Comparison of ENCODE assay signal across 7 mouse cellular contexts in the genomic region with DNA sequence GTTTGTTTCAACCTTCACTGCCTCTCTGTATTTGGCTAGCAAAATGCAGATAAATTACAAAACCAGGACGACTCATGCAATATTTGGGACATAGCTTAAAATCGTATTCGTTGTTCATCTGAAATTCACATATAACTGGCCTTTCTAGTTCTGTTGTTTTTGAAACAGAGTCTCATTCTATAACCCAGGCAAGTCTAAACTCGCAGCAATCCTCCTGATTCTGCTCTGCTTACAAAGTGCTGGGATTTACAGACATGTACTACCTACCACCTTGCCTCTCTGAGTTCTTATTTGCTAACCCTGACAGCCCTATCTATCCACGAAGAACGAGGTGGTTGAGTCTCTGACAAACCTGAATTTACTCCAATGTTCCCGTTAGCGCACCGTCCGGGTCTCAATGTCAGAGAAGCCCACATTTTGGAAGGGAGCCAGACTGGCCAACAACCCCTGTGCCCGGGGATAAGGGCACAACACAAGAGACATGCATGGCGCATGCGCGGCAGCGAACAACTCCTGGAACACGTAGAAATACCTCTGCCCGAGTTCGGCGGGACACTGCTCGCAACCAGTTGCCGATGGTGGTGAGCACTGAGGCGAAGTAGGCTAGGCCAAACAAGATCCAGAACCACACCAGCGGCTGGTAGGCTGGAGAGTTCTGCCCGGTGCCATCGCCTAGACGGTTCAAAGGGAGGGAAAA. TPM values are rescaled to one million over a fixed set of nuclear protein-coding genes. Genes with fewer than 3 reads are reported as not detected.
DNase-seq lines count a peak whose midpoint lies in the region; ATAC-seq and TF ChIP-seq lines count a peak whose summit lies in the region.

No protein-coding gene starts in this region.

- peak; percentile 64 for DNase-seq in adrenal gland, postnatal 14 days
- peak; percentile 55 for DNase-seq in heart, postnatal 4 days
- no peak for DNase-seq in ovary, postnatal 10 days (ENCODE audit: low spot score)
- DNase-seq in gastrocnemius, postnatal 36 days = no peak

- peaks cover 82% of the 10 kb centered on the region for H3K4me1 ChIP-seq in E14TG2a.4 (replicated peaks; ENCODE audit: low read depth, low read length)
- peaks cover 31% of the 10 kb centered on the region for H3K4me1 ChIP-seq in limb, embryonic 13.5 days
- H3K4me1 ChIP-seq in neural tube, embryonic 15.5 days = peaks cover 23% of the 10 kb centered on the region

- peak overlapping the region; percentile 67 for H3K4me3 ChIP-seq in E14TG2a.4 (replicated peaks; ENCODE audit: low read length)
- H3K4me3 ChIP-seq in limb, embryonic 13.5 days = peak overlapping the region; percentile 31
- H3K4me3 ChIP-seq in neural tube, embryonic 15.5 days (replicated peaks) = peak overlapping the region; percentile 22; the same call in 1 of the 2 replicates

- H3K4me2 ChIP-seq in limb, embryonic 13.5 days (replicated peaks) = peak overlapping the region; percentile 54
- peak overlapping the region; percentile 46 for H3K4me2 ChIP-seq in neural tube, embryonic 15.5 days

- TF ChIP-seq CTCF in E14TG2a.4 (conservative IDR thresholded peaks at IDR 0.05; ENCODE audit: low read length) = no peak

- ATAC-seq in limb, embryonic 13.5 days (ENCODE audit: low FRiP score, low read depth) = no peak
- ATAC-seq in neural tube, embryonic 15.5 days (ENCODE audit: low FRiP score) = no peak

- peak overlapping the region; percentile 45; the same call in 1 of the 2 replicates for H3K9ac ChIP-seq in limb, embryonic 13.5 days
- no peak overlapping the region for H3K9ac ChIP-seq in neural tube, embryonic 15.5 days (replicated peaks)

- no peaks in the 10 kb centered on the region for H3K36me3 ChIP-seq in E14TG2a.4 (ENCODE audit: insufficient read depth, low read length)
- no peaks in the 10 kb centered on the region for H3K36me3 ChIP-seq in limb, embryonic 13.5 days
- no peaks in the 10 kb centered on the region for H3K36me3 ChIP-seq in neural tube, embryonic 15.5 days

- intact Hi-C loops in gastrocnemius, postnatal 36 days (cut with DNase I) = no loop called here

- H3K9me3 ChIP-seq in E14TG2a.4 (ENCODE audit: low read length) = no peaks in the 10 kb centered on the region
- no peaks in the 10 kb centered on the region for H3K9me3 ChIP-seq in limb, embryonic 13.5 days
- no peaks in the 10 kb centered on the region for H3K9me3 ChIP-seq in neural tube, embryonic 15.5 days (replicated peaks)

- WGBS in limb, embryonic 13.5 days = 12% methylated on average over 26 of the region's 26 CpGs
- 17% methylated on average over 26 of the region's 26 CpGs for WGBS in neural tube, embryonic 15.5 days

- no peak overlapping the region for H3K27ac ChIP-seq in limb, embryonic 13.5 days
- no peak overlapping the region for H3K27ac ChIP-seq in neural tube, embryonic 15.5 days (replicated peaks)

- H3K27me3 ChIP-seq in E14TG2a.4 (ENCODE audit: insufficient read depth, low read length) = peaks cover 62% of the 10 kb centered on the region
- H3K27me3 ChIP-seq in limb, embryonic 13.5 days = peaks cover 92% of the 10 kb centered on the region
- peaks cover 86% of the 10 kb centered on the region for H3K27me3 ChIP-seq in neural tube, embryonic 15.5 days (replicated peaks)

RNA-seq across cellular contexts. Expression of a gene that starts 1.5 kb away (rescaled TPM):
- 0.53 TPM in 1 of 2 replicates, not detected in the other for total RNA-seq in adrenal gland, postnatal 14 days (2021)
- total RNA-seq in heart, postnatal 4 days (2021) = not detected
- polyA plus RNA-seq in limb, embryonic 13.5 days (2015; fragmentation: Nextera tagmentation; extraction: Ambion mirVana) = 2.2 and 3.0 TPM in 2 replicates
- polyA plus RNA-seq in neural tube, embryonic 15.5 days (2015; fragmentation: Nextera tagmentation; extraction: Ambion mirVana) = 6.8 TPM in 2 replicates
- total RNA-seq in gastrocnemius, postnatal 36 days (2021) = not detected

RNA-seq across cellular contexts. Expression of a gene that starts 5.1 kb away (rescaled TPM):
- 63.2 and 67.0 TPM in 2 replicates for total RNA-seq in adrenal gland, postnatal 14 days (2021)
- 100 to 1,000 TPM; 111 to 119 TPM for total RNA-seq in heart, postnatal 4 days (2021)
- 8.3 and 8.5 TPM in 2 replicates for polyA plus RNA-seq in limb, embryonic 13.5 days (2015; fragmentation: Nextera tagmentation; extraction: Ambion mirVana)
- polyA plus RNA-seq in neural tube, embryonic 15.5 days (2015; fragmentation: Nextera tagmentation; extraction: Ambion mirVana) = 16.9 and 17.1 TPM in 2 replicates
- 10 to 100 TPM; 84.3 to 85.3 TPM for total RNA-seq in gastrocnemius, postnatal 36 days (2021)

RNA-seq across cellular contexts. Expression of a gene that starts 7.6 kb away (rescaled TPM):
- 0.93 TPM in 1 of 2 replicates, not detected in the other for total RNA-seq in adrenal gland, postnatal 14 days (2021)
- total RNA-seq in heart, postnatal 4 days (2021) = under 1 TPM in 1 of 2 experiments, not detected in 1; 0.56 TPM
- polyA plus RNA-seq in limb, embryonic 13.5 days (2015; fragmentation: Nextera tagmentation; extraction: Ambion mirVana) = 0.49 and 0.85 TPM in 2 replicates
- polyA plus RNA-seq in neural tube, embryonic 15.5 days (2015; fragmentation: Nextera tagmentation; extraction: Ambion mirVana) = 11.8 and 13.8 TPM in 2 replicates
- not detected for total RNA-seq in gastrocnemius, postnatal 36 days (2021)

RNA-seq across cellular contexts. Expression of a gene that starts 15.0 kb away (rescaled TPM):
- total RNA-seq in adrenal gland, postnatal 14 days (2021) = 43.0 and 45.0 TPM in 2 replicates
- 10 to 100 TPM; 29.6 to 30.5 TPM for total RNA-seq in heart, postnatal 4 days (2021)
- polyA plus RNA-seq in limb, embryonic 13.5 days (2015; fragmentation: Nextera tagmentation; extraction: Ambion mirVana) = 73.4 and 87.0 TPM in 2 replicates
- polyA plus RNA-seq in neural tube, embryonic 15.5 days (2015; fragmentation: Nextera tagmentation; extraction: Ambion mirVana) = 90.8 and 90.9 TPM in 2 replicates
- total RNA-seq in gastrocnemius, postnatal 36 days (2021) = 10 to 100 TPM; 10.7 to 14.1 TPM

RNA-seq across cellular contexts. Expression of a gene that starts 15.6 kb away (rescaled TPM):
- total RNA-seq in adrenal gland, postnatal 14 days (2021) = 43.0 and 43.3 TPM in 2 replicates
- total RNA-seq in heart, postnatal 4 days (2021) = 10 to 100 TPM; 18.7 to 21.4 TPM
- polyA plus RNA-seq in limb, embryonic 13.5 days (2015; fragmentation: Nextera tagmentation; extraction: Ambion mirVana) = 28.6 and 33.0 TPM in 2 replicates
- 59.8 and 72.3 TPM in 2 replicates for polyA plus RNA-seq in neural tube, embryonic 15.5 days (2015; fragmentation: Nextera tagmentation; extraction: Ambion mirVana)
- total RNA-seq in gastrocnemius, postnatal 36 days (2021) = 1 to 10 TPM; 9.4 to 9.7 TPM

Comparison
In these comparisons a context has a peak if more than half of its experiments do, and no peak if none do; other contexts are left out.
1. DNase-seq: peak in adrenal gland, postnatal 14 days (single experiment) and heart, postnatal 4 days (single experiment); none in ovary, postnatal 10 days (single experiment) and gastrocnemius, postnatal 36 days (0 of 2).
2. Peak in every context shown above with its lines, with median percentiles within 50 percentile points of each other: H3K4me3 ChIP-seq.